Mouse (Mus musculus) midbrain, embryonic 13.5 days (tissue): ENCODE measurements around the gene Ccl25. TPM values are rescaled to one million over a fixed set of nuclear protein-coding genes. Genes with fewer than 3 reads are reported as not detected.

Experiments
- ATAC-seq: fragments of 200-750 bp; cut with Nextera tagmentation; 2 replicates; pipeline ENCODE4 v1.8.0; 2017; ENCODE audit warnings: mild to moderate bottlenecking, moderate TSS enrichment, moderate library complexity
- H3K27ac ChIP-seq: fragments of 300-500 bp; sonication (generic); 2 replicates; pipeline ENCODE4 v1.5.1; 2015; ENCODE audit warnings: inconsistent platforms, mild to moderate bottlenecking, moderate library complexity
- H3K27me3 ChIP-seq: fragments of 300-500 bp; sonication (generic); 2 replicates; pipeline ENCODE4 v1.6.1; 2015; ENCODE audit warnings: mild to moderate bottlenecking, inconsistent platforms
- H3K36me3 ChIP-seq: fragments of 300-500 bp; sonication (generic); 2 replicates; pipeline ENCODE4 v1.6.1; 2015; ENCODE audit warnings: mild to moderate bottlenecking, inconsistent platforms
- H3K4me1 ChIP-seq: fragments of 300-500 bp; sonication (generic); replicated peaks from 2 replicates; pipeline ENCODE4 v1.6.1; 2015; ENCODE audit warnings: inconsistent platforms
- H3K4me2 ChIP-seq: fragments of 300-500 bp; sonication (generic); replicated peaks from 2 replicates; pipeline ENCODE4 v1.6.1; 2015; ENCODE audit warnings: moderate library complexity, mild to moderate bottlenecking, inconsistent platforms
- H3K4me3 ChIP-seq: fragments of 300-500 bp; sonication (generic); replicated peaks from 2 replicates; pipeline ENCODE4 v1.5.1; 2015; ENCODE audit warnings: mild to moderate bottlenecking, inconsistent platforms
- H3K9ac ChIP-seq: fragments of 300-500 bp; sonication (generic); replicated peaks from 2 replicates; pipeline ENCODE4 v1.6.1; 2015; ENCODE audit warnings: mild to moderate bottlenecking, inconsistent platforms
- H3K9me3 ChIP-seq: fragments of 300-500 bp; sonication (generic); 2 replicates; pipeline ENCODE4 v1.6.1; 2016; ENCODE audit warnings: mild to moderate bottlenecking, inconsistent platforms
- WGBS: fragments of 180-500 bp; shearing (Covaris S2); methylation state at CpG from one replicate; pipeline ENCODE4 v1.1.7; 2015; 5-methylcytosine and 5-hydroxymethylcytosine counted together
- polyA plus RNA-seq: library from polyadenylated mRNA; unstranded; fragments of >200 nt; fragmentation: Nextera tagmentation; extraction: Ambion mirVana; gene quantifications from 2 replicates; pipeline ENCODE4 v1.2.1, GENCODE M21; 2015

Gene Ccl25
- polyA plus RNA-seq, 1 experiment from 2014 or later = 23.2 TPM

- peaks cover 22% of the 10 kb centered on the region for H3K36me3 ChIP-seq
- H3K27me3 ChIP-seq = no peaks in the 10 kb centered on the region
- H3K9me3 ChIP-seq = no peaks in the 10 kb centered on the region
- H3K9ac ChIP-seq = no peak overlapping the region
- ATAC-seq = no peak
- no peak overlapping the region for H3K4me2 ChIP-seq
- H3K27ac ChIP-seq = no peak overlapping the region
- no peak overlapping the region for H3K4me3 ChIP-seq
- WGBS = 83% methylated on average over 2 of the region's 2 CpGs
- H3K4me1 ChIP-seq = peaks cover 36% of the 10 kb centered on the region
Observed at GRCm38 (mm10) chr8:4318796-4319572, 6.0 kb upstream of the Ccl25 start.

- no peak overlapping the region for H3K4me3 ChIP-seq
- H3K4me2 ChIP-seq = no peak overlapping the region
- no peaks in the 10 kb centered on the region for H3K27me3 ChIP-seq
- H3K27ac ChIP-seq = no peak overlapping the region
- WGBS = 97% methylated on average over 11 of the region's 11 CpGs
- no peaks in the 10 kb centered on the region for H3K9me3 ChIP-seq
- peaks cover 38% of the 10 kb centered on the region for H3K4me1 ChIP-seq
- ATAC-seq = no peak
- H3K9ac ChIP-seq = no peak overlapping the region
- H3K36me3 ChIP-seq = peaks cover 22% of the 10 kb centered on the region
Observed at GRCm38 (mm10) chr8:4319573-4319872, 5.5 kb upstream of the Ccl25 start.

- H3K9ac ChIP-seq = no peak overlapping the region
- no peak for ATAC-seq
- peaks cover 38% of the 10 kb centered on the region for H3K4me1 ChIP-seq
- H3K4me3 ChIP-seq = no peak overlapping the region
- H3K27ac ChIP-seq = no peak overlapping the region
- WGBS = 100% methylated on average over 1 of the region's 1 CpGs
- no peak overlapping the region for H3K4me2 ChIP-seq
- H3K36me3 ChIP-seq = peaks cover 22% of the 10 kb centered on the region
- H3K9me3 ChIP-seq = no peaks in the 10 kb centered on the region
- no peaks in the 10 kb centered on the region for H3K27me3 ChIP-seq
Observed at GRCm38 (mm10) chr8:4320404-4320803, 4.6 kb upstream of the Ccl25 start.

GRCm38 (mm10) chr8:4321031-4321430 lies 4.0 kb upstream of the Ccl25 start:
- Histone ChIP-seq H3K27me3 (no peaks in the 10 kb centered on the region), H3K36me3 (peaks cover 22% of the 10 kb centered on the region), H3K4me3 (no peak overlapping the region), H3K4me1 (peaks cover 43% of the 10 kb centered on the region), H3K9me3 (no peaks in the 10 kb centered on the region), H3K4me2 (no peak overlapping the region), H3K9ac (no peak overlapping the region), H3K27ac (no peak overlapping the region)
- no peak for ATAC-seq
- 90% methylated on average over 2 of the region's 2 CpGs for WGBS

- Histone ChIP-seq H3K4me3 (peak overlapping the region; percentile 99), H3K4me1 (peaks cover 49% of the 10 kb centered on the region), H3K9me3 (no peaks in the 10 kb centered on the region), H3K27ac (no peak overlapping the region), H3K9ac (0 out of 2 replicates have a peak overlapping the region, but pooled peaks have one; percentile 12), H3K27me3 (no peaks in the 10 kb centered on the region), H3K4me2 (peak overlapping the region; percentile 97), H3K36me3 (peaks cover 22% of the 10 kb centered on the region)
- 34% methylated on average over 2 of the region's 2 CpGs for WGBS
- ATAC-seq = no peak
Observed at GRCm38 (mm10) chr8:4322470-4322869, 2.5 kb upstream of the Ccl25 start.

- 6% methylated on average over 6 of the region's 6 CpGs for WGBS
- peak overlapping the region; percentile 99 for H3K9ac ChIP-seq
Observed at GRCm38 (mm10) chr8:4323917-4324316, 1.1 kb upstream of the Ccl25 start.

GRCm38 (mm10) chr8:4324525-4324924 lies 485 bp upstream of the Ccl25 start:
- Histone ChIP-seq H3K27ac (peak overlapping the region; percentile 88), H3K4me3 (peak overlapping the region; percentile 99), H3K9ac (peak overlapping the region; percentile 99), H3K4me1 (peaks cover 49% of the 10 kb centered on the region), H3K36me3 (peaks cover 41% of the 10 kb centered on the region), H3K4me2 (peak overlapping the region; percentile 97), H3K9me3 (no peaks in the 10 kb centered on the region), H3K27me3 (no peaks in the 10 kb centered on the region)
- ATAC-seq = peak; percentile 81
- under 1% methylated on average over 42 of the region's 42 CpGs for WGBS

More at GRCm38 (mm10) chr8:4323917-4324316, 1.1 kb upstream of the Ccl25 start:
- Histone ChIP-seq H3K4me2 (peak overlapping the region; percentile 97), H3K9me3 (no peaks in the 10 kb centered on the region), H3K36me3 (peaks cover 35% of the 10 kb centered on the region), H3K4me1 (peaks cover 49% of the 10 kb centered on the region), H3K27ac (no peak overlapping the region), H3K27me3 (no peaks in the 10 kb centered on the region), H3K4me3 (peak overlapping the region; percentile 99)
- no peak for ATAC-seq

- H3K27ac ChIP-seq = peak overlapping the region; percentile 91; the same call in 1 of the 2 replicates
- peak overlapping the region; percentile 65 for H3K4me2 ChIP-seq
- H3K27me3 ChIP-seq = no peaks in the 10 kb centered on the region
- H3K4me1 ChIP-seq = peaks cover 45% of the 10 kb centered on the region
- 54% methylated on average over 7 of the region's 7 CpGs for WGBS
- no peak for ATAC-seq
- peak overlapping the region; percentile 99 for H3K4me3 ChIP-seq
- H3K36me3 ChIP-seq = peaks cover 42% of the 10 kb centered on the region
- peak overlapping the region; percentile 64 for H3K9ac ChIP-seq
- H3K9me3 ChIP-seq = no peaks in the 10 kb centered on the region
Observed at GRCm38 (mm10) chr8:4325751-4326036, 684 bp downstream of the Ccl25 start.

- H3K4me3 ChIP-seq = no peak overlapping the region
- H3K27ac ChIP-seq = no peak overlapping the region
- ATAC-seq = no peak
- no peak overlapping the region for H3K4me2 ChIP-seq
- WGBS = 94% methylated on average over 5 of the region's 5 CpGs
- no peaks in the 10 kb centered on the region for H3K27me3 ChIP-seq
- no peak overlapping the region for H3K9ac ChIP-seq
- H3K36me3 ChIP-seq = peaks cover 55% of the 10 kb centered on the region
- peaks cover 13% of the 10 kb centered on the region for H3K4me1 ChIP-seq
- no peaks in the 10 kb centered on the region for H3K9me3 ChIP-seq
Observed at GRCm38 (mm10) chr8:4329000-4329399, 4.0 kb downstream of the Ccl25 start.

GRCm38 (mm10) chr8:4333966-4334365 lies 9.0 kb downstream of the Ccl25 start:
- no peak overlapping the region for H3K4me3 ChIP-seq
- no peak overlapping the region for H3K4me2 ChIP-seq
- no peaks in the 10 kb centered on the region for H3K9me3 ChIP-seq
- H3K36me3 ChIP-seq = peaks cover 88% of the 10 kb centered on the region
- H3K4me1 ChIP-seq = no peaks in the 10 kb centered on the region
- no peak overlapping the region for H3K9ac ChIP-seq
- no peak for ATAC-seq
- 97% methylated on average over 1 of the region's 1 CpGs for WGBS
- no peaks in the 10 kb centered on the region for H3K27me3 ChIP-seq
- H3K27ac ChIP-seq = no peak overlapping the region

GRCm38 (mm10) chr8:4335678-4336077 lies 10.7 kb downstream of the Ccl25 start:
- H3K9me3 ChIP-seq = no peaks in the 10 kb centered on the region
- ATAC-seq = no peak
- H3K36me3 ChIP-seq = peaks cover 82% of the 10 kb centered on the region
- H3K4me2 ChIP-seq = no peak overlapping the region
- no peaks in the 10 kb centered on the region for H3K4me1 ChIP-seq
- H3K4me3 ChIP-seq = no peak overlapping the region
- no peaks in the 10 kb centered on the region for H3K27me3 ChIP-seq
- no peak overlapping the region for H3K9ac ChIP-seq
- 97% methylated on average over 2 of the region's 2 CpGs for WGBS
- no peak overlapping the region for H3K27ac ChIP-seq

GRCm38 (mm10) chr8:4340207-4340606 lies 15.2 kb downstream of the Ccl25 start:
- no peak for ATAC-seq
- WGBS = 91% methylated on average over 3 of the region's 3 CpGs
- Histone ChIP-seq H3K4me2 (no peak overlapping the region), H3K9me3 (no peaks in the 10 kb centered on the region), H3K4me3 (no peak overlapping the region), H3K9ac (no peak overlapping the region), H3K27me3 (no peaks in the 10 kb centered on the region), H3K27ac (no peak overlapping the region), H3K4me1 (no peaks in the 10 kb centered on the region), H3K36me3 (peaks cover 49% of the 10 kb centered on the region)

GRCm38 (mm10) chr8:4347661-4348060 lies 22.7 kb downstream of the Ccl25 start:
- 73% methylated on average over 7 of the region's 7 CpGs for WGBS
- no peak for ATAC-seq
- no peaks in the 10 kb centered on the region for H3K4me1 ChIP-seq
- H3K4me3 ChIP-seq = no peak overlapping the region
- H3K27ac ChIP-seq = no peak overlapping the region
- H3K9ac ChIP-seq = no peak overlapping the region
- H3K9me3 ChIP-seq = no peaks in the 10 kb centered on the region
- no peaks in the 10 kb centered on the region for H3K36me3 ChIP-seq
- no peaks in the 10 kb centered on the region for H3K27me3 ChIP-seq
- H3K4me2 ChIP-seq = no peak overlapping the region
